Mouse (Mus musculus): Measurements from ENCODE around the gene Scn8a.

The Scn8a gene

GRCm38 (mm10) chr15:101095392-101095791 lies 225.7 kb downstream of the Scn8a start:
- DNase-seq (ENCODE audit: low spot score) = no peak
